Mouse (Mus musculus) spleen, adult 2 months (tissue): ENCODE data around the gene Hils1.

Experiments used
- CTCF ChIP-seq: fragments of 200-500 bp; IDR thresholded peaks from 2 replicates; pipeline ENCODE4 v1.5.1; 2011; ENCODE audit warnings: mild to moderate bottlenecking, inconsistent platforms; ENCODE audit not compliant: insufficient read depth, insufficient read length, insufficient replicate concordance; ENCODE audit errors: extremely low read depth
- POLR2A ChIP-seq: fragments of 200-500 bp; IDR thresholded peaks from 2 replicates; pipeline ENCODE4 v1.6.1; 2011; ENCODE audit warnings: low read depth, low read length, inconsistent platforms

- TF ChIP-seq POLR2A: no peak
- TF ChIP-seq CTCF: no peak; the same call in 1 of the 2 replicates
Observed at GRCm38 (mm10) chr11:94942282-94943023, 24.9 kb upstream of the Hils1 start.
